Mouse (Mus musculus) gastrocnemius, adult 2 months (tissue): ENCODE results near the gene 1600012H06Rik. TPM values are rescaled to one million over a fixed set of nuclear protein-coding genes. Genes with fewer than 3 reads are reported as not detected.
"Not testable (repeated sequence)": the region's sequence is repeated elsewhere in the genome, so short reads cannot be mapped to it uniquely, and the experiment has no call there.

ENCODE experiments used
- DNase-seq: peaks from one replicate; pipeline ENCODE4 v3.0.0; 2022
- H3K27ac ChIP-seq: fragments of 200-600 bp; 2 replicates; pipeline ENCODE4 v1.8.1; 2022; ENCODE audit warnings: mild to moderate bottlenecking
- H3K4me3 ChIP-seq: fragments of 200-600 bp; 2 replicates; pipeline ENCODE4 v1.8.1; 2022; ENCODE audit warnings: mild to moderate bottlenecking, moderate library complexity
- CTCF ChIP-seq: fragments of 200-600 bp; IDR thresholded peaks from 2 replicates; pipeline ENCODE4 v1.8.1; 2022; ENCODE audit warnings: antibody characterized with exemption, mild to moderate bottlenecking, moderate library complexity
- intact Hi-C: fragments of 180-260 bp; cut with DNase I; formaldehyde crosslinking; loops from one replicate; pipeline ENCODE4 v1.15.1; 2025
- total RNA-seq, 2 experiments: library from RNA; stranded (reverse); gene quantifications; 2 replicates each; pipeline ENCODE4 v1.2.3; 2021

1600012H06Rik gene
- total RNA-seq, 2 experiments from 2014 or later, result 8.1 to 9.9 TPM

DNA sequence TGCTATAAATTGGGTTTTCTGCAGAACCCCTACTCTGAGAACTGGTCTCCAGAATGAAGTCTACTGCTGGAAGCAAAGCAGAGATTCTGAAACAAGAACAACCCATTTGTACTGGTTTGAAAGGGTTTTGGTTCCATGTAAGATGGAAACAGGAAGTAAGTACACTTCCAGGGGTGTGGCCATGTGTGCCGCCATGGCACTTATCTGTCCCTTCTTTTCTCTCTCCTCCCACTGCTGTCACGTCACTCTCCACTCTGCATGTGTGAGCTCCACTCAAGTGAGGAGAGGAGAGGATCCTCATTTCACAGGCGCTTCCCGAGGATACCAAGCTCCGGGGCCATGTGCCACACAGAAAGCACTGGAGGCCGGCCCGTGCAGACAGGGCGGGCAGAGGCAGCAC, 10.5 kb downstream of the 1600012H06Rik start:
- no peak overlapping the region for H3K27ac ChIP-seq
- H3K4me3 ChIP-seq, result no peak overlapping the region
- intact Hi-C loops, result no loop called here
- peak; percentile 26 for DNase-seq
- TF ChIP-seq CTCF, result no peak

DNA sequence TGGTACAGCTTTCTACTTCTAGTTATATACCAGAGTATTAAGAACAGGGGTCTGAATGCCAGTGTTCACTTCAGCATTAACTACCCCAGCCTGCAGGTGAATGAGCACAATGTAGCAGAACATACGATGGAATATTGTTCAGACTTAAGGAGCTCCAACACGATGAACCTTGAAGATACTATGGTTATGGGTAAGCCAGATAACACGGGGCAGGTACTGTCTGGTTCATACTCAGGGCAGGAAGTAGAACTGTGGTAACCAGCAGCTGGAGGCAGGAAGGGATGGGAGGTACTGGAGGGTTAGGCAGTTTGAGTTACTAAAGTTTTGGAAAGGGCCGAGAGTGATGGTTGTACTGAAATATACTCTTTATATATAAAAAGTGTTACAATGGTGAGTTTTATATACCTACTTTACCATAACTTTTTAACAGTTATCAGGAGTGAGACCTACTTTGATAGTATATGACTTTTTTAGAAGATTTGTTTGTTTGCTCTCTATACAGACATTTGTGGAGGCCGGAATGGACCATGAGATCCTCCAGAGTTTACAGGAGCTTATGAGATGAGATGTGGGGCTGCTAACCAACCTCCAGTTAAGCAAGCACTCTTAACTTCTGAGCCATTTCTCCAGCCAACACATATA, 15.8 kb downstream of the 1600012H06Rik start:
- no peak for DNase-seq
- intact Hi-C loops, result no loop called here
- H3K4me3 ChIP-seq, result no peak overlapping the region
- TF ChIP-seq CTCF, result no peak
- no peak overlapping the region for H3K27ac ChIP-seq

DNA sequence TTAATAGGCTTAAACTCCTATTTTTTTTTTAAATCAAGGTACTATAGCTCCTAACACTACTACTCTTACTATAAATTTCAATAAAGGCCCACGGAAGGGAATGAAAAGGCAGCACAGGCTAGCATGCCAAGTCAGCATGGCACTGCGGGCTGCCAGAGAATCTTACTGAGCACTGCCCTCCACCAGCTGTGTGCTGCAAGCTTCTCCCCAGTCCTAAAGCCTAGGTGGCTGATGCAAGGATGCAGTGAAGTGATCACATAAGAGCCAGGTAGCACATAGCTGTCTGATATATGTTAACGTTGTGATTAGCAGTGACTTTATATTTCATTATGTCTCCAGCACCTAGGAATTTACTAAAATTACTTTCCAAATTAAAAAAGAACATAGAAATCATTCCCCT, 17.0 kb downstream of the 1600012H06Rik start:
- peak overlapping the region; percentile 77 for H3K4me3 ChIP-seq
- DNase-seq, result peak; percentile 33
- peak overlapping the region; percentile 87; the same call in 1 of the 2 replicates for H3K27ac ChIP-seq
- TF ChIP-seq CTCF, result no peak
- intact Hi-C loops, result no loop called here

DNA sequence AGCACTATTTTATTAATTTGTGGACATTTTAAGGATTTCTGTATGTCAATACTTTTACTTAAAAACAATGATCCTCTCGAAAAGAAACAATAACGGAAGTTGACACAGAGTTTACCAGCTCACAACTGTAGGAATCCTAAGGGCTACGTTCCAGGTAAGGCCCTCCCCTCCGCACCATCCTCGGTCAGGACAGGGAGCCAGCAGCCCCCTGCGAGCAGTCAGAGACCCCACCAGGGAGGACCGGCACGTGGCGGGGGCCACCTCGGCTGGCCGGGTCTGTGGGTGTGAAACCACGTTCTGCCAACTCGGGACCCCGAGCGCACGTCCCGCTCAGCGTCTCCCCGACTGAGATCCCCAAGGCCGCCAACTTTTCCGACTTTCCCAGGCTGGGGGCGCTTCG, 17.5 kb downstream of the 1600012H06Rik start:
- intact Hi-C loops, result no loop called here
- H3K27ac ChIP-seq, result peak overlapping the region; percentile 87
- peak overlapping the region; percentile 77 for H3K4me3 ChIP-seq
- no peak for TF ChIP-seq CTCF
- peak; percentile 56 for DNase-seq

DNA sequence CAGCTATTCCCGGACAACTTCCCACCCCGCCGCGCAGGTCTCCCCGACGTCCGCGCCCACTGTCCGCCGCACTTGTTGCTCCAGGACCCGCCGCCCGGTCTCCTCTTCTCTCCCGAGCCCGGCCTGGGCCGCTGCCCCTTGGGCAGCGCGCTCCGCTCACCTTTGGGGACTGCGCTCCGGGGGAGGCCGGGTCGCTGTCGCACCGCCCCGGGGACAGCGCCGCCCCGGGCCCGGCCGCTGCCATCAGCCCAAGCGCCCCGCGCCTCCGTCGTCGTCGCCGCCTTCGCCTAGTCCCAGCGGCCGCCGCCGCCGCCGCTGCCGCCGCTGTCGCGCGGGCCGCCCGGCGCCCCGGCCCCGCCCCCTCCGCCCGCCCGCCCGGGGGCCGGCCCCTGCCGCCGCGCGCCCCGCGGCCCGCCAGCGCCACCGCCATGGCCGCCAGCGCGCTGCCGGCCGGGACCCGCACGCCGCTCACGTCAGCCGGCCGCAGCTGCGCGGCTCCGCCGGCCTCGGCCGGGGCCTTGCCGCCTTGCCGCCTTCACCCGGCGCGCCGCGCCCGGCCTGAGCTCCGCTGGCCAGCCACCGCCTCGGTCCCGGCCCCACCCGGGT, 18.1 kb downstream of the 1600012H06Rik start, which contains the start of gene Phf10:
Gene Phf10, minus strand, starts transcription at position 323 of the 606 bp plus-strand sequence.
- DNase-seq, result peak; percentile 64
- Histone ChIP-seq H3K27ac (peak within 1 kb of the TSS; percentile 87), H3K4me3 (peak within 1 kb of the TSS; percentile 77)
- intact Hi-C loops, result not testable (repeated sequence)

DNA sequence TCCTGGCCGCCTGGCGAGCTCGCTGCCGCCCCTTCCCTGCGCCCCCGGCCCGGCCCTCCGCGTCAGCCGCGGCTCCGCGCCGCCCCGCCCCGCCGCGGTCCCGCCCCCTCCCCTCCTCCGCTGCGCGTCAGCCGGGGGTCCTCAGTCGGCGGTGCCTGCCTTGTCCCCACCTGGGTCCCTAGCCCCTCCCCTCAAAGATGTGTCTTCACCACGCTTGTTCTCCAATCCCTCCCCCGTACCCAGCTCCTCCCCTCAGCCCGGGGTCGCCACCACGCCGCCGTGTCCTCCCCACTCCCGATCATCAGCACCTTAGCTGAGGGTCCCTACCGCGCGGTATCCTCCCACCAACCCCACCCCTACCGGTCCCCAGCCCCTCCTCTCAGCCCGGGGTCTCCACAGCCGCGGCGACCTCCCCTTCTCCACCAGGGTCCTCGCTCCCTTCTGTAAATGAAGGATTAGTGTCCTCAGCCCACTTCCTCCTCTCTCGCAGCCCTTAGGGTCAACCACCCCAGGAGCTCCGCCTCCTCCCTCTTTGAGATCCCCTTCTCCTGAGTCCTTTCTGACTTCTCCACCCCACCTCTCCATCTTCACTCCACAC, 18.7 kb downstream of the 1600012H06Rik start:
- intact Hi-C loops, H3K27ac ChIP-seq, DNase-seq, H3K4me3 ChIP-seq: not testable (repeated sequence)

DNA sequence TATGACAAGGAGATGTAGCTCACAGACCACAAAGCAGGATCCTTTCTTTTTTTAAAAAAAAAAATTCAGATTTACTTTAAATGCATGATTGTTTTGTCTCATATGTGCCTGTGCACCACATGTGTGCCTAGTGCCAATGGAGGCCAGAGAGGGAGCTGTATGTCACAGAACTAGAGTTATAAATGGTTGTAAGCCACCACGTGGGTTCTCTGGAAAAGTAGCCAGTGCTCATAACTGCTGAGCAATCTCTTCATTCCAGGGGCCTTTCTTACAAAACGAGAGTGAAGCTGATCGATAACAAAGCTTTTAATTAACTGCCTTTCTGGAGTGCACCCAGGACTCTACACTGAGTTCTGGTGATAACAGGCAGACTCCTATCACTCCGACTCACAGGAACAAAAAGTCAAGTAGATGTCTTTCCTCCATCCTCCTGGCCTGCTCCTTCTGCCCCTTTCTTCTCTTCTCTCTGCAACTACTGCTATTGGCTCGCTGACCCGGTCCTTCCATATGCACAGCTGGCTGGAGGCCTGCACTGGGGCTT, 25.5 kb downstream of the 1600012H06Rik start:
- intact Hi-C loops, H3K4me3 ChIP-seq: not testable (repeated sequence)

DNA sequence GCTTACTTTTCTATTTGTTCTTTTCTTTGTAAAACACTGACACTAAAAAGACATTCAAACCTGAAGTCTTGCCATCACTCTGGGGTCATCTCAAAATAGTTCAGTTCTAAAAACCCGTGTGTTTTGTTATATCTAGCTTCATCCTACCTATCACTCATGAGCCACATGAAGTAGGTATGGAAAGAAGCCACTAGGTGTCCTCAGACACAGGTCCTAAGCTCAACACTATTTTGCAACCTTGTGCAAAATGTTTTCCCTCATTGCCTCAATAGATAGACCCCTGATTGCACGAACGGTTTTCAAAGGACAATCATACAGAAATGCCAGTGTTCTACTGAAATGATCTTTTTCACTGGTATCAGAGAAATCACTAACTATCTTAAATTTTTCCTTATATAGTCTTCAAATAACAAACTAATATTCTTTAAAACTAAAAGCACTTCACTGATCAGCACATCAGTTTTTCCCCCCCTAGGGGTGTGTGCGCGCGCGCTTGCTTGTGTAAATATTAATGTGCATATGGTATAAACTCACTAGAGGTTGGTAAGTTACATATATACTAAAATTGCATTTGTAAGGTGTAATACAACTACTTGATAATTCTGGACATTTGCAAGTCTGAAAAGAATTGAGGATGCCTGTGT, 34.9 kb downstream of the 1600012H06Rik start:
- intact Hi-C loops, H3K27ac ChIP-seq, DNase-seq: not testable (repeated sequence)
- peak overlapping the region; percentile 51 for H3K4me3 ChIP-seq

More for the DNA sequence above, 25.5 kb downstream of the 1600012H06Rik start:
- DNase-seq, H3K27ac ChIP-seq: not testable (repeated sequence)

DNA sequence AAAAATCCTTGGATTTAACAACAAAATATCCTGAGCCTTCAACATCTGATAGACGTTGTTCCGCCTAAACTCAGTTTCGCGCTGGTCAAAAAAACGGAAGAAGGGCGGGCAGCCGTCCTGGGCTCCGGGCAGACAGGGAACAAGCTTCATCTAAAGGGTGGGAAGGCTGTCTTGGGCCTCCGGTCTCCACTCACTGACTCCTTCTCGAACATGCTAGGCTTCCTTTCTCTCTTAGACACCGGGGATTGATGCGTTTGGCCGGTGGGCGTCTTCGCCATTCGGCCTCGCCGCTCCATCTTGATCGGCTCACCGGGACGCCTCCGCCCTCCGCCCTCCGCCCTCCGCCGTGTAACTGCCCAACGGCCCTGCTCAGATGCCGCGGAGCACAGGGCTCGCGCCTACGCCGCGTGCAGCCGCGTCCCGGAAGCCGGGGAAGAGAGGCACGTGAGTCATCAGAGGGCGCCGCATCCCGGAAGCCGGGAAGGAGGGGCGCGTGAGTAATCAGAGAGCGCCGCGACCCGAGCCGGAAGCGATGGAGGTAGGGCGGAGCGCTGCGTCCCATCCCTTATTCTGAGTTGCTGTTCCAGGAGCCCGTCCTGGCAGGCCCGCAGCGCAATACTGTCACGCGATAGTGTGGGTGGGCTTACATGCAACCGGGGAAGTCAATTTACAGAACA, 35.5 kb downstream of the 1600012H06Rik start, which contains the start of the genes 9030025P20Rik and Gm3417:
Gene 9030025P20Rik, plus strand, starts transcription at position 107 of the 677 bp plus-strand sequence.
Gene Gm3417, minus strand, starts transcription at position 429 of the 677 bp plus-strand sequence.
- H3K4me3 ChIP-seq, result peak within 1 kb of the TSS; percentile 51
- DNase-seq, H3K27ac ChIP-seq, intact Hi-C loops: not testable (repeated sequence)

DNA sequence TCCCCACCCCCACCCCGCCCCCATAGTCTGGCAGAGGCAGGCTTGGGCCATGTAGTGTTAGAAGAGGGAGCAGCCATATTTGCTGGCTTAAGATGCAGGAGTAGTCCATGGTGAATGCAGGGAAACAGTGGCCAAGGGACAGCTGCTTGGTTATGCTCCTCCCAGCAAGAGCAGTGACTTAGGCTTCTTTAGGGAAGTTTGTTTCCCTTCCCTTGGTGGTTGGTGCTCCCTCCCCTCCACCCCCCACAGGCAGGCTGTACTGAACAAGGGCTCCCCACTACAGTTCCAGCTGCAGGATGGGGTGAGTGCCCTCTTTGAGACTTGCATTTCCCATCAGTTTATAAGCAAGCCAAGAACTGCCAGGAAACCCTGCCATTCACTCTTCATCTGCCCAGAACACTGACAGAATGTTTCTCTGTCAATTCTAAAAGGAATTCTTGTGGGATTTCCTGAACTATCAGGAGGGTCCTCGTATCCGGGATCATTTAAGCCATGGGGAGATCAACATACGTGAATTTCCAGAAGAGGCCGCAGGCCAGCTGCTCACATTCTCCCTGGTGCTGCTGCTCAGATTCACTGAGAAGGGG, 47.2 kb downstream of the 1600012H06Rik start:
- intact Hi-C loops, H3K4me3 ChIP-seq: not testable (repeated sequence)
- DNase-seq, result peak; percentile 1
- peak overlapping the region; percentile 51; the same call in 1 of the 2 replicates for H3K27ac ChIP-seq

DNA sequence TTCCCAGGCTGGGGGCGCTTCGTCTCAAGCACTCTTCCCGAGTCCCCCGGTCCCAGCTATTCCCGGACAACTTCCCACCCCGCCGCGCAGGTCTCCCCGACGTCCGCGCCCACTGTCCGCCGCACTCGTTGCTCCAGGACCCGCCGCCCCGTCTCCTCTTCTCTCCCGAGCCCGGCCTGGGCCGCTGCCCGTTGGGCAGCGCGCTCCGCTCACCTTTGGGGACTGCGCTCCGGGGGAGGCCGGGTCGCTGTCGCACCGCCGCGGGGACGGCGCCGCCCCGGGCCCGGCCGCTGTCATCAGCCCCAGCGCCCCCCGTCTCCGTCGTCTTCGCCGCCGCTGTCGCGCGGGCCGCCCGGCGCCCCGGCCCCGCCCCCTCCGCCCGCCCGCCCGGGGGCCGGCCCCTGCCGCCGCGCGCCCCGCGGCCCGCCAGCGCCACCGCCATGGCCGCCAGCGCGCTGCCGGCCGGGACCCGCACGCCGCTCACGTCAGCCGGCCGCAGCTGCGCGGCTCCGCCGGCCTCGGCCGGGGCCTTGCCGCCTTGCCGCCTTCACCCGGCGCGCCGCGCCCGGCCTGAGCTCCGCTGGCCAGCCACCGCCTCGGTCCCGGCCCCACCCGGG, 49.6 kb downstream of the 1600012H06Rik start:
- H3K27ac ChIP-seq, intact Hi-C loops, DNase-seq, H3K4me3 ChIP-seq: not testable (repeated sequence)

DNA sequence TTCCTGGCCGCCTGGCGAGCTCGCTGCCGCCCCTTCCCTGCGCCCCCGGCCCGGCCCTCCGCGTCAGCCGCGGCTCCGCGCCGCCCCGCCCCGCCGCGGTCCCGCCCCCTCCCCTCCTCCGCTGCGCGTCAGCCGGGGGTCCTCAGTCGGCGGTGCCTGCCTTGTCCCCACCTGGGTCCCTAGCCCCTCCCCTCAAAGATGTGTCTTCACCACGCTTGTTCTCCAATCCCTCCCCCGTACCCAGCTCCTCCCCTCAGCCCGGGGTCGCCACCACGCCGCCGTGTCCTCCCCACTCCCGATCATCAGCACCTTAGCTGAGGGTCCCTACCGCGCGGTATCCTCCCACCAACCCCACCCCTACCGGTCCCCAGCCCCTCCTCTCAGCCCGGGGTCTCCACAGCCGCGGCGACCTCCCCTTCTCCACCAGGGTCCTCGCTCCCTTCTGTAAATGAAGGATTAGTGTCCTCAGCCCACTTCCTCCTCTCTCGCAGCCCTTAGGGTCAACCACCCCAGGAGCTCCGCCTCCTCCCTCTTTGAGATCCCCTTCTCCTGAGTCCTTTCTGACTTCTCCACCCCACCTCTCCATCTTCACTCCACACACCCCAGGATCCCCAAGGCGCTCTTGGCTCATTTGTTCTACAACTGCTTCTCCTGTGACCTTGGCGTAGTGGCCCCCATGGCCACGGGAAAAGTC, 50.3 kb downstream of the 1600012H06Rik start:
- intact Hi-C loops, H3K4me3 ChIP-seq, DNase-seq, H3K27ac ChIP-seq: not testable (repeated sequence)

DNA sequence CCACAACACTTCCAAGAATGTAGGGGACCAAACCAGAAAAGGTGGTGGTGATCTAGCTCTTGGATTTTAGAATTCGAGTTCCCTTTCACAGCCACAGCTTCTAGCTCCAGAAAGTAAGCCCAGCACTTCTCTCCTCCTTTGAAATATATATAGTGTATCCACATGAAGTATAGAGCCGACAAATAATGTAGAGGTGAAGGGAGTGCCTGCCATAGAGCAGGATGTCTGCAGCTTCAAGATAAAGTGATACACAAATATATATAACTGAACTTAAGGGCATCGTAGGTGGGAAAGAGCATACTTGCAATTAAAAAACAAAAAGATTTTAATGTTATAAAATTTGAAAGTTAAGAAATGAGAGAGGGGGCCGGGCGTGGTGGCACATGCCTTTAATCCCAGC, 51.2 kb downstream of the 1600012H06Rik start:
- intact Hi-C loops, H3K4me3 ChIP-seq, DNase-seq, H3K27ac ChIP-seq: not testable (repeated sequence)

DNA sequence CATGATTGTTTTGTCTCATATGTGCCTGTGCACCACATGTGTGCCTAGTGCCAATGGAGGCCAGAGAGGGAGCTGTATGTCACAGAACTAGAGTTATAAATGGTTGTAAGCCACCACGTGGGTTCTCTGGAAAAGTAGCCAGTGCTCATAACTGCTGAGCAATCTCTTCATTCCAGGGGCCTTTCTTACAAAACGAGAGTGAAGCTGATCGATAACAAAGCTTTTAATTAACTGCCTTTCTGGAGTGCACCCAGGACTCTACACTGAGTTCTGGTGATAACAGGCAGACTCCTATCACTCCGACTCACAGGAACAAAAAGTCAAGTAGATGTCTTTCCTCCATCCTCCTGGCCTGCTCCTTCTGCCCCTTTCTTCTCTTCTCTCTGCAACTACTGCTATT, 57.1 kb downstream of the 1600012H06Rik start:
- H3K4me3 ChIP-seq, DNase-seq, intact Hi-C loops, H3K27ac ChIP-seq: not testable (repeated sequence)

DNA sequence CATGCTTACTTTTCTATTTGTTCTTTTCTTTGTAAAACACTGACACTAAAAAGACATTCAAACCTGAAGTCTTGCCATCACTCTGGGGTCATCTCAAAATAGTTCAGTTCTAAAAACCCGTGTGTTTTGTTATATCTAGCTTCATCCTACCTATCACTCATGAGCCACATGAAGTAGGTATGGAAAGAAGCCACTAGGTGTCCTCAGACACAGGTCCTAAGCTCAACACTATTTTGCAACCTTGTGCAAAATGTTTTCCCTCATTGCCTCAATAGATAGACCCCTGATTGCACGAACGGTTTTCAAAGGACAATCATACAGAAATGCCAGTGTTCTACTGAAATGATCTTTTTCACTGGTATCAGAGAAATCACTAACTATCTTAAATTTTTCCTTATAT, 66.1 kb downstream of the 1600012H06Rik start:
- not testable (repeated sequence) for DNase-seq

More for the DNA sequence above, 66.1 kb downstream of the 1600012H06Rik start:
- intact Hi-C loops, H3K4me3 ChIP-seq, H3K27ac ChIP-seq: not testable (repeated sequence)
